Mouse (Mus musculus): Measurements from ENCODE around the gene Copz2. TPM values are rescaled to one million over a fixed set of nuclear protein-coding genes. Genes with fewer than 3 reads are reported as not detected.

Gene Copz2
- polyA plus RNA-seq, 1 experiment from 2014 or later: 10.9 TPM

- WGBS: 31% methylated on average over 9 of the region's 9 CpGs
- no peak overlapping the region for H3K4me2 ChIP-seq (ENCODE audit: low read depth, low read length)
- no peaks in the 10 kb centered on the region for H3K9me3 ChIP-seq (ENCODE audit: control insufficient read depth, low read length)
- no peaks in the 10 kb centered on the region for H3K27me3 ChIP-seq (ENCODE audit: control insufficient read depth, insufficient read depth, low read length)
- H3K4me1 ChIP-seq (ENCODE audit: control insufficient read depth, insufficient read depth, low read length): peaks cover 47% of the 10 kb centered on the region
- H3K36me3 ChIP-seq (ENCODE audit: control insufficient read depth, insufficient read depth, low read length): no peaks in the 10 kb centered on the region
- no peak for ATAC-seq (ENCODE audit: low read depth)
- H3K4me3 ChIP-seq (ENCODE audit: low read depth, low read length): no peak overlapping the region
- no peak overlapping the region for H3K9ac ChIP-seq (replicated peaks; ENCODE audit: low read depth, low read length)
- no peak overlapping the region for H3K27ac ChIP-seq (ENCODE audit: low read depth, low read length)
Measured at GRCm38 (mm10) chr11:96901332-96901731, 51.7 kb downstream of the Copz2 start.

GRCm38 (mm10) chr11:96902639-96903635, 53.3 kb downstream of the Copz2 start:
- Histone ChIP-seq H3K9ac (replicated peaks; ENCODE audit: low read depth, low read length) (no peak overlapping the region; the same call in 1 of the 2 replicates), H3K4me2 (ENCODE audit: low read depth, low read length) (no peak overlapping the region), H3K27ac (ENCODE audit: low read depth, low read length) (peak overlapping the region; percentile 60), H3K27me3 (ENCODE audit: control insufficient read depth, insufficient read depth, low read length) (no peaks in the 10 kb centered on the region), H3K4me3 (ENCODE audit: low read depth, low read length) (no peak overlapping the region), H3K36me3 (ENCODE audit: control insufficient read depth, insufficient read depth, low read length) (no peaks in the 10 kb centered on the region), H3K9me3 (ENCODE audit: control insufficient read depth, low read length) (no peaks in the 10 kb centered on the region), H3K4me1 (ENCODE audit: control insufficient read depth, insufficient read depth, low read length) (peaks cover 55% of the 10 kb centered on the region)
- WGBS: 6% methylated on average over 16 of the region's 16 CpGs
- peak; percentile 72 for ATAC-seq (ENCODE audit: low read depth)

GRCm38 (mm10) chr11:96906431-96907161, 56.9 kb downstream of the Copz2 start:
- H3K9ac ChIP-seq (replicated peaks; ENCODE audit: low read depth, low read length): no peak overlapping the region
- H3K4me3 ChIP-seq (ENCODE audit: low read depth, low read length): no peak overlapping the region
- peaks cover 39% of the 10 kb centered on the region for H3K4me1 ChIP-seq (ENCODE audit: control insufficient read depth, insufficient read depth, low read length)
- no peak for ATAC-seq (ENCODE audit: low read depth)
- WGBS: 12% methylated on average over 15 of the region's 15 CpGs
- H3K9me3 ChIP-seq (ENCODE audit: control insufficient read depth, low read length): no peaks in the 10 kb centered on the region
- H3K36me3 ChIP-seq (ENCODE audit: control insufficient read depth, insufficient read depth, low read length): peaks cover 7% of the 10 kb centered on the region; the same call in 1 of the 2 replicates
- H3K27ac ChIP-seq (ENCODE audit: low read depth, low read length): peak overlapping the region; percentile 52
- no peak overlapping the region for H3K4me2 ChIP-seq (ENCODE audit: low read depth, low read length)
- H3K27me3 ChIP-seq (ENCODE audit: control insufficient read depth, insufficient read depth, low read length): no peaks in the 10 kb centered on the region

- no peaks in the 10 kb centered on the region for H3K9me3 ChIP-seq (ENCODE audit: control insufficient read depth, low read length)
- H3K27me3 ChIP-seq (ENCODE audit: control insufficient read depth, insufficient read depth, low read length): no peaks in the 10 kb centered on the region
- peaks cover 19% of the 10 kb centered on the region for H3K4me1 ChIP-seq (ENCODE audit: control insufficient read depth, insufficient read depth, low read length)
- no peak overlapping the region for H3K4me3 ChIP-seq (ENCODE audit: low read depth, low read length)
- no peak overlapping the region for H3K27ac ChIP-seq (ENCODE audit: low read depth, low read length)
- H3K36me3 ChIP-seq (ENCODE audit: control insufficient read depth, insufficient read depth, low read length): peaks cover 7% of the 10 kb centered on the region; the same call in 1 of the 2 replicates
- WGBS: 90% methylated on average over 12 of the region's 12 CpGs
- no peak overlapping the region for H3K9ac ChIP-seq (replicated peaks; ENCODE audit: low read depth, low read length)
- ATAC-seq (ENCODE audit: low read depth): no peak
- no peak overlapping the region for H3K4me2 ChIP-seq (ENCODE audit: low read depth, low read length)
Measured at GRCm38 (mm10) chr11:96908594-96908993, 58.9 kb downstream of the Copz2 start.

- Histone ChIP-seq H3K4me2 (ENCODE audit: low read depth, low read length) (no peak overlapping the region), H3K27me3 (ENCODE audit: control insufficient read depth, insufficient read depth, low read length) (no peaks in the 10 kb centered on the region), H3K27ac (ENCODE audit: low read depth, low read length) (no peak overlapping the region), H3K4me1 (ENCODE audit: control insufficient read depth, insufficient read depth, low read length) (peaks cover 19% of the 10 kb centered on the region; the same call in 1 of the 2 replicates), H3K9me3 (ENCODE audit: control insufficient read depth, low read length) (no peaks in the 10 kb centered on the region), H3K4me3 (ENCODE audit: low read depth, low read length) (no peak overlapping the region), H3K36me3 (ENCODE audit: control insufficient read depth, insufficient read depth, low read length) (peaks cover 7% of the 10 kb centered on the region; the same call in 1 of the 2 replicates), H3K9ac (replicated peaks; ENCODE audit: low read depth, low read length) (no peak overlapping the region)
- ATAC-seq (ENCODE audit: low read depth): peak; percentile 59; the same call in 1 of the 2 replicates
- WGBS: 27% methylated on average over 7 of the region's 7 CpGs
Measured at GRCm38 (mm10) chr11:96910003-96910402, 60.3 kb downstream of the Copz2 start.

MicroRNAs encoded within 50 kb of the gene (microRNA counts, 519-probe panel; counts per million panel counts)
- microRNA mmu-miR-152: 3,792 counts per million, percentile 35 among the panel's probes with 10 or more counts

Small RNA genes within 50 kb of the gene (microRNA-seq; reads per million reads assigned to microRNA genes)
- 62.9 reads per million, percentile 38 among the genes with 10 or more reads in this experiment for gene Mir152

Other genes with a start within 250 kb of the Copz2 start
- 43.9 and 51.2 TPM in 2 replicates for gene Snx11, start 72.3 kb upstream of the Copz2 start, polyA plus RNA-seq (2014; fragmentation: Nextera tagmentation; extraction: Ambion mirVana)
- gene Cbx1, start 60.7 kb upstream of the Copz2 start, polyA plus RNA-seq (2014; fragmentation: Nextera tagmentation; extraction: Ambion mirVana): 62.5 and 66.5 TPM in 2 replicates
- 39.7 and 51.7 TPM in 2 replicates for gene Nfe2l1, start 19.9 kb upstream of the Copz2 start, polyA plus RNA-seq (2014; fragmentation: Nextera tagmentation; extraction: Ambion mirVana)
- gene Cdk5rap3, start 66.6 kb downstream of the Copz2 start, polyA plus RNA-seq (2014; fragmentation: Nextera tagmentation; extraction: Ambion mirVana): 80.0 and 82.4 TPM in 2 replicates
- gene Prr15l, start 78.2 kb downstream of the Copz2 start, polyA plus RNA-seq (2014; fragmentation: Nextera tagmentation; extraction: Ambion mirVana): 0.09 and 0.36 TPM in 2 replicates
- 21.7 and 23.4 TPM in 2 replicates for gene Pnpo, start 94.1 kb downstream of the Copz2 start, polyA plus RNA-seq (2014; fragmentation: Nextera tagmentation; extraction: Ambion mirVana)
- gene Sp2, start 133.1 kb downstream of the Copz2 start, polyA plus RNA-seq (2014; fragmentation: Nextera tagmentation; extraction: Ambion mirVana): 14.7 and 17.8 TPM in 2 replicates
- gene Sp6, start 163.5 kb downstream of the Copz2 start, polyA plus RNA-seq (2014; fragmentation: Nextera tagmentation; extraction: Ambion mirVana): 0.09 TPM in 1 of 2 replicates, not detected in the other
- gene Scrn2, start 180.1 kb downstream of the Copz2 start, polyA plus RNA-seq (2014; fragmentation: Nextera tagmentation; extraction: Ambion mirVana): 8.6 and 10.9 TPM in 2 replicates
- gene Lrrc46, start 191.5 kb downstream of the Copz2 start, polyA plus RNA-seq (2014; fragmentation: Nextera tagmentation; extraction: Ambion mirVana): 2.2 and 2.4 TPM in 2 replicates
- 60.8 and 63.5 TPM in 2 replicates for gene Mrpl10, start 191.7 kb downstream of the Copz2 start, polyA plus RNA-seq (2014; fragmentation: Nextera tagmentation; extraction: Ambion mirVana)
- gene Osbpl7, start 200.8 kb downstream of the Copz2 start, polyA plus RNA-seq (2014; fragmentation: Nextera tagmentation; extraction: Ambion mirVana): 9.1 and 9.6 TPM in 2 replicates